Mouse (Mus musculus) spleen, embryonic (tissue): ENCODE data around the gene Tent5c.

Experiments used
- CTCF ChIA-PET: fragments of 350-600 bp; sonication (Branson Sonifier 250); formaldehyde crosslinking; loops from one replicate; lab custom pipeline; 2022; lab: Charles Lee

Gene Tent5c

DNA sequence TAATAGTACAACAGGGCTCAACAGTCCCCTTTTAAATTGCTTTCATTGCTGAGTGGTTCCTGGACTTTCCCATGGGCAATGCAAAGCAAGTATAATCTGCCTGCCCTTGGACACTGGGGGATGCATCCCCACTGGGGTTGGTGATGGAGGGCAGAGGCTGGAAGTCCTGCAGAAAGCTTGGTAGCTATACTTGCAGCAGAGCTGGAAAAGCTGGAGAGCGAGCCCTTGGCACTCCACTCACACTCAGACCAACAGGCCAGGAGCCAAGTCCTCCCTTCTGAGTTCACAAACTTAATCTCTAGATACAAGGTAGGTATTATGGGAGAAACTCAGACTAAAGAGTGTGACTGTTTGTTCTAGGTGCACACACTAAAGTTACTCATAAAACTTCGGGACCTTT is 2.1 kb downstream of the Tent5c start:
- CTCF ChIA-PET: no interaction called here

DNA sequence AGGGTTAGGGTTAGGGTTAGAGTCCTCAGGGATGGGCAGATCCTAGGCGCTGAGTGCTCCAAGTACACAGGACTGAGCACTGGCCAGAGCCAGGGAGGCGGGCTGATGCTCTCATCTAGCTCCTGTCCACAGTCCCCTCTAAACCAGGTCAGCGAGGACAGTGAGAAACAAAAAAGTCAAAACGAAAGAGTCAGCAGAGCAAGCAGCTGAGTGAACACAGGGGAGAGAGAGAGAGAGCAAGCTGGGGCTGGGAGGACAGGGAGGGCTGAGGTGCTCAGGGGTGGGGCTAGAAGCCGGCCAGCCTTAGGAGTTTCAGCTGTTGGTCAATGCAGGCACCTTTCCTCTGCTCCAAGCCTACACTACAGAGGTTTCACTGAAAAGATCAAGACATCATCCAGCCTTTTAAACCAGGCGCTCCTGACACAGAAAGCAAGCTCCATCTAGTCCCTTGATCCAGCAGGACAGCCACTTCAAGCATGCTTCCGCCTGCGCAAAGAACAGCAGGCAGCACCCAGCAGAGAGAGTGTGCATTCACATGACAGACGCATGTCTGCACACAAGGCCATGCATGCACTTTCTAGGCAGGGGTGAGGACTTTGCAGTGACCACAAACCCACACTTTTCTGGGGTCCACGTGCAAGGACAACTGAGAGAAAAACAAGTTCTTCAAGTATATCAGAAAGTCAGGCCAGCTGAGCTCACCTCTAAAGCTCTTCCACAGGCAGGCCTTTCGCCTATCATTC is 3.6 kb downstream of the Tent5c start:
- CTCF ChIA-PET: no interaction called here

DNA sequence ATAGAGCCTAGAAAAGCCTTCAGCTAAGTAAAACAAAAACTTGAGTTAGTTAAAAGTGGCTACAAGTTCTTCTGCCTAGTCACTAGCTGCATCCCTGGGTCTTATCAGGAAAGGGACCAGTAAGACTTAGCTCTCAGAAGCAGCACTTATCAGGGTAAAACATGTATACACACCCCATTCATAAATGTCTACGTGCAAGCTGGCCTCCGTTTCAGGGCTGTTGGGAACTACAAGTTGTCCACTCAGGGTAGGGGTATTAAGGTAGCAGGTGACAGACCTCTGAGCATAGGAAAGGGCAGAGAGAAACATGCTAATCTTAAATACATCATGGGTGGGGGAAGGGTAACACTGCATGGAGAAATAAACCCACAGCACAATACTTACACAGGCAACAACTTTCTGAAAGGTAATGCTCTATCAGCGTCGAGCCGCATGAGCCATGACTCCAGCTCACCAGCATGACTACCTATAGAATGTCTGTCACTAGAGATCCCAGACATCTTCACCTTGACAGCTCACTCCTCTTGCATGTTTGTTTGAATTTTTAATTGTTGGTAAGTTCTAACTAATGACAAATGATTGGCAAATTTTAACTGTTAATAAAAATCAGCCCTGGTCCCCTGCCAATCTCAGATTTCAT is 6.0 kb downstream of the Tent5c start:
- CTCF ChIA-PET: no interaction called here

DNA sequence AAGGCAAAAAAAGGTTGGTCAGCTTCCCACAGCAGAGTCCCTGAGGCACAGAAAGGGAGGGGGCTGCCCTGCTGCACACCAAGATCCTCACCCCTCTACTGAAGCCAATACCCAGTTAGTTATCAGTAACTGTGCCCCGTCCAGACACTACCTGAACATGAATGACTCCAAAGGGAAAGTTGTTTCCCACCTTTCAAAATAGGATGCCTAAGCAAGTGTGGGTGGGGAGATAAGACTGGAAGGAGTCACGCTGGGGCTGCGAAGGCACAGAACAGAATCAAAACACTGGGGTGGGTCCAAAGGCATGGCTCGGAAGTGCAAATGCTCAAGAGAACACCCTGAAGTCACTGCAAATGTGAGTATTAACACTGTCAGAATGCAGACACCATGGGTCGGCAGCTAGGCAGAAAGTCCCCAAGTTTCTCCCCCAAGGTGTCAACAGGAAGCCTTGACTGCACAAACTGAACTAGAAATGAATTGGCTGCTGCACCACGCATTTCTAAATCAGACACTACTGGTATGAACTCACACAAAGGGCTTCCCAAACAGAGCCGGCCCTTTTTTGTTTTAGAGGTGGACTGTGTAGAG is 6.7 kb downstream of the Tent5c start:
- CTCF ChIA-PET: no interaction called here

DNA sequence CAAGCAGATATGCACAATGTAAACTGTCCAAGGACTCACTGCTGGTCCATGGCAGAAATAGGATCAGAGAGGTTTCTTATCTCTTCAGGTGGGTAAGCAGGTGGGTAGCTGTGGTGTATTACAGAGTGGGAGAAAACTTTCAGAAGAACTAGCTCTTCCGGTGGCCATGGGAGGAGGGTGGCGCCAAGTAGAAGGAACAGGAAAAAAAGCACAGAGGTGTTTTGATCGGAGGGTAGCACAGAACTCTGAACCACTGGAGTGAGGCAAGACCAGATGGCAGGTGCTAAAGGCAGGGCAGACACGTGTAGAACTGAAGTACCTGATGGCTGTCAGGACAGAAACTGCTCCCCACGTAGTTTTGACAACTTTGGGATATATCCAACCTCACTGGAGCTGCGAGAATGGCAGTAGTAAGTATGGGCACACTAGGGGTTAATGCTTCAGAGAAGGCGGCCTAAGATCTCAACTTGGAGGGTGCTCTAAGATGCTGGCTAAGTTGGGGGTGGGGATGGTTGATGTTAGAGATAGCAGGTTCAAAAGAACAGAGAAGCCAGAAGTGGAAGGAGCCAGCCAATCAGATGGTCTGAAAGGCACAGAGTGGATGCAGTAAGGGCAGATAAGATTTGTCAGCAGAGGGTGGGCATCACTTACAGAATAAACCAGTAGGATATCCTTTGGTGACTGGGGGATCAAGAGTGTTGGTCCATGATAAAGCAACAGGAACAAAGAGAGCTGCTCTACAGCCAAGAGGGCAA is 8.7 kb downstream of the Tent5c start:
- CTCF ChIA-PET: interaction anchor here (0.7 kb wide), 1 partner anchor 82 kb away, joined by 3 read pairs; no protein-coding TSS in a partner anchor

DNA sequence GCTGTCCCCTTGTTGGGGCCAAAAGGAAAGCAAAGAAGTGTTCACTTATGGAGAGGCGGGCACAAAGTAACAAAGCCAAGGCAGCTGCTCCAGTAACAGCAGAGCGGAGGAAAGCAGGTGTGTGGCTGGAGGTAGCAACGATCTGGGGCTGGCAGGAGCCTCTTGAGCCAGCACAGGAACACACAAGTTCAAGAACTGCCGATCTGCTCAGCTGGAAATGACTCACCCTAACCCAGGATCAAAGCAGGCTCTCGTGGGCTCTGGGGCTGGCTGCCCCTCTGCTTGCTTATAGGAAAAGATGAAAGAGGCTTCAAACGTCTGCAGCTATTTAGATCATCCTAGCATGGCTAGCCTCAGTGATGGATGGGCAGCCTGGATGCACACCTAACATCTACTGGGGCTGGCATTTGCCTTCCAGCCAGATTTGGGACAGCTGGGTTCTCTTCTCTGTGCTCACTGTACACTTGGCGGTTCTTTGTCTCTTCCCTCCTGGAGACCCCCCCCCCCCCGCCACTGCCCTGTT is 14.1 kb downstream of the Tent5c start:
- CTCF ChIA-PET: interaction anchor here (0.7 kb wide), 1 partner anchor 170 kb away, joined by 5 read pairs; no protein-coding TSS in a partner anchor

DNA sequence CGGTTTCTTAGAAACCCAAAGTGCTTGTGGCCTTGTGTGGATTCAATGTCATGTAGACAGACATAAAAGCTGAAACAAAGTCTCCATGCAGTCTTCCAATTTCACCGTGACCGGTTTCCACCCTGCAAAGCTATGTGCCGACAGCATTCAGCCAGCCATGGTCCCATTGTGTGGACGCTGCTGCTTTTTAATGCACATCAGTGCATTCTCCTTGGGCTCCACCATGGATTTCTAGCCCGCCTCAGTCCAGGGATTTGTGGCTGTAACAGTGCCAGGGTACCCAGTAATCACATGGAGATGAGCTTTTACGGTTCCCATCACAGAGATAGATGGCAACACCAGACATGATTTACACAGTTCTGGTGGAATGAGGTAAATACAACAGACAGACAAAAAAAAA is 14.6 kb downstream of the Tent5c start:
- CTCF ChIA-PET: interaction anchor here (0.7 kb wide), 1 partner anchor 171 kb away, joined by 5 read pairs; no protein-coding TSS in a partner anchor

DNA sequence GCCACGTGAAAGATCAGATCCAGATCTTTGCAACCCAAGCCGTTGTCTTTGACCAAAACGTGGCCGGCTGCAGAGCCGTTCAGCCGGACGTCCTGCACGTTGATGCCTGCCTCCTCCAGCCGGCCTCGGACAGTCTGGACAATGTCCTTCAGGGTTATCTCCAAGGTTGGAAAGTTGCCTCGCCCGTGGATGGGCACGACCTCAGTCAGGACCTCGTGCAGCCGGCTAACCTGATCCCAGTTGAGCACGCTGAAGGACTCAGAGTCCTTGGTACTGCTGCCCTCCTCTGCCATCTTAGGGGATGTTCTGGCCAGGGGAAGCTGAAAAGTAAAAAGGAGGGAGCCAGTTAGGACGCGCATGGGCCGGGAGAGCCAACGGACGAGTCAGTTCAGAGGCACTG is 16.0 kb downstream of the Tent5c start:
- CTCF ChIA-PET: no interaction called here

DNA sequence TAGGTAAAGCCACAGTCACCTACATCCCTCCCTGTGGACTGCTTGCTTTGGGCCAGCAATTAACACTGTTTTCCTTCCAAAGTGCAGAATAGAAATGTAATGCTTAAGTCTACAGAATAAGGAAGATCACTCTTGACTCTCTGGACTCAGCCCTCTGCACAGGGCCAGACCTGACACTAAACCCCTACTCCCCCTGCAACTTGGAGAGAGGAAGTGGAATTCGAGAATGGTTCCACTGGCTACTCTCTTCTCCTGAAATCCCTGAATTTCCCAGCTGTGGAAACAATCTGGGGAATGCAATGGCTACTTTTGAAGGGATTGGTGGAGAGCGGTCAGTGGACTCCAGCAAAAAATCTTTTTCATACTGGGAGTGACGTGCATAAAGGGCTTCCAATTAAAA is 18.2 kb downstream of the Tent5c start:
- CTCF ChIA-PET: no interaction called here

DNA sequence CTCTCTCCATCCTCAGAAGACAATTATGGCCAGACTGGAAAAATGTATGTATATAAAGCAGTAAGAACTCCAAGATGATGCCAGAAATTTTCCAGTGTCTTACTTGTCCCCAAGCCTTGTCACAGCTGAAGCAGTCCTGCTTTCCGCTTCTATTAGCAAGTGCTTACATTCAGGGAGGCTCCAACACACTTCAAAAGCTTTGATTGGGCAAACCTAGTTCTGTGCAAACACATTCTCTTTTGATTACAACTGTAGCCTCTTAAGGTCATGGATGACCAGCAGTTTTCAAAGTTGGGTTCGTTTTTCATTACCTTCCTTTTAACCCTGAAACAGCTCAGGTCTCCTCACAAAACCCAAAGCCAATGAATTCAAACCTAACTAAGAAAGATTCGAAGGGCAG is 19.0 kb downstream of the Tent5c start:
- CTCF ChIA-PET: no interaction called here

DNA sequence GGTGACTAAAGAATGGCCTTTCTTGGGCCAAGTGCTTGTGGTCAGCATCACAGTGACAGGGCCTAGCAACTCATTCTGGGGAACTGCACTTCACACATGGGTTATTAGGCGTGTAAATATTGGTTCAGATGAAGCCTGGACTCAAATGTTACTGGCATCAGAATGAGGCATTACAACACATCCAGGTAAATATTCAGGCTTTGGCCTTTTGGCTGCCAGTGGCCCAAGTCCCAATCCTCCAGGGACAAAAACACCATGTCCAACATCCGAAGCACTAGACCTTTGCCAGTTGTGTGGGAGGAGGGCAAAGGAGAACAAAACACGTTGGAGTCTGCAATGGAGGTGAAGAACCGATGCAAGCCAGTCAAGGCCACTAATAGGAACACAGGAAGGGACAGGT is 22.6 kb downstream of the Tent5c start:
- CTCF ChIA-PET: no interaction called here

DNA sequence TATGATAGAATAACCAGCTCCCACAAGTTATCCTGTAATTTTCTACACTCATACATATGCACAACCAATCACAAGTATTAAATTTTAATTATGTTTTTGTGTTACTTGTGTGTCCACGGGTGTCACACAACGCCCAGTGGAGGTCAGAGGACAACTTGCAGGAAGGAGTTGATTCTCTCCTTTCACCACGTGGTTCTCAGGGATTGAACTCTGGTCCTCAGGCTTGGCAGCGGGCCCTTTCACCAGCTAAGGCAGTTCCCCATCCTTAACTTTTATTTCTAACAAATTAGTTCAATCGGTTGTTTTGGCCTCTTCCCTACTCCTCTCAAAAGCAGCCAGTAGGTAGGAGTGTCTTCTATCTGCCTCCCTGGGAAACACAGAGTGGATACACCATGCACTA is 24.5 kb downstream of the Tent5c start:
- CTCF ChIA-PET: no interaction called here

DNA sequence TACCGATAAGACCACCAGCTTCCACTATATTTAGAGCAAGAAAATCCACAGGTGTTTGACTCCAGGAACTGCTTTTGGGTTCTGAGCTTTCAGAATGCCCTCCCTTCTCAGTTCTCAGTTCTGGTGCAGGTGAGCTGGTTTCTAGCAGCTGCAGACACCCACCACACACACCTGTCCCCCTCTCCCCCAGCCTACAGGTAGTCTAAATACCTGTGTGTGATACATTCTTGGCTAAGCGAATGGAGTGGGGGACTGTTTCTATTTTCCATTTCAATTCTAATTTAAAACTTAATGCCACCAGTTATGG is 25.2 kb downstream of the Tent5c start:
- CTCF ChIA-PET: no interaction called here

DNA sequence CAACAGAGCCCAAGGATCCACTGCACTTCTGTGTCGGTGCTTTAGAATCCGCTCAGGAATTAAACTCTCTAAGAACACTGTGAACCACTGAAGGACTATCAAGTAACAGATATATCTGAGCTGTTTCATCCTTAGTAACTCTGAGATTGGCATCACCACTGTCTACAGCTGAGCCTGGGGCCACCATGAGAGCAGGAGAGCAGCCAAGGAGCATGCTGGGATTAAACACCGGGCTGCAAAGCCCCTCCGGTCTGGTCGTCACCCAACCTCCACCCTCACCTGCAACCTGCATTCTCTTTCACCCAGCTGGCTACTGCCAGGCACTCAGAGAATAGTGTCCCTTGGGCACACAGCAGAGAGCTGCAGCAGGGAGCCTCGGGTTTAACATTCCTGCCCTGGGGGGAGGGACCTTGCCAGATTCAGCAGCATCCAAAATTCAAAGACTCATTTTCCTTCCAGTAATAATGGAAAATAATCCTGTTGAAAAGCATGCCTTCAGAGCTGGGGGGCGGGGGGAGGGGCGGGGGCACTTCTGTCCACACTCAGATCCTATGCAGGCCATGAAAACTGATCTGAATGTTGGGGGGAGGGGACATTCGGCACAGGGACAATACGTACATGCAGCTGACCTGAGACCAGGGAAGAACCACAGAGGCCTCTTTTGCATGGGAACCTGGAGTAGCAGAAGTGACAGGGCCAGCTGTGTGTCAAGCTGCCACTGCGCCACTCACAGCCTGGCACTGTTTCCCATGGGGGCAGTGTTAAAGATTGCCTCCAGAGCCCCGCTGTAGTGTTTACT is 25.8 kb downstream of the Tent5c start:
- CTCF ChIA-PET: no interaction called here

DNA sequence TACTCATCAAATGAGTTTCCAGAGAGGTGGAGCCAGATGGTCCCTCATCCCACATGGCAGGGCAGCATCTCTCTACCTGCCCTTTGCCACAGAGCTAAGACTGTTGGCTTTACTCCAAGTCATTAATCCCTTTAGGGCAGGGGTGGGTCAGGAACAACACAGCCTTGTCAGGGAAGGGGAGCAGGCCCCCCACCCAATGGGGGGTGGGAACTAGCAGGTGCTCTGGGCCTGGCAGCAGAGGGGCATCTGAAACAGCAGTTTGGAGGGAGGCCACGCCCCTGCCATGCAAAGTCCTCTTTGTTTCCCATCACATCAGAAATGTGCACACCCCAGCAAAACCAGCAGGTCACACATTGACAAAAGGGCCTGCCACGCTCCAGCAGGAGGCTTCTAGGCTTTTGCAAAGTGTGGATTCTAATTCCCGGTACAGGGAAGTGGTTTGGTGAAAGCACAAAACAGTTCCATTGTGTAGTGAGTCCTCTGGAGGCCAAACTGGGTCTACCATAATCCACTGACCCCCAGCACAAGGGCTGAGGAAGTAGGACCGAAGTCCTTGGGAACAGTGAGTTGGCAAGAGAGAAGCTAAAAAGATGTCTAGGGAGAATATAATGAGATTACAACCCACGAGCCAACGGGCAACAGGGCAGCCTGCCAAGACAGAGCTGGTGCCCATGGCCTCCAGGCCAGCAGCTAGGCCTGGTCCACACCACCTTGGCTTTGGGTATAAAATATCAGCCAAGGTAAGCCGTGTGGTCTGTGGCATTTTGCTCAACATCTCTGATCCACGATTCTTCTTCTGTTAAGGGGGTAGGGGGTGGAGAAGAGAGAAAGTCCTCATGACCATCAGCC is 26.7 kb downstream of the Tent5c start:
- CTCF ChIA-PET: no interaction called here

DNA sequence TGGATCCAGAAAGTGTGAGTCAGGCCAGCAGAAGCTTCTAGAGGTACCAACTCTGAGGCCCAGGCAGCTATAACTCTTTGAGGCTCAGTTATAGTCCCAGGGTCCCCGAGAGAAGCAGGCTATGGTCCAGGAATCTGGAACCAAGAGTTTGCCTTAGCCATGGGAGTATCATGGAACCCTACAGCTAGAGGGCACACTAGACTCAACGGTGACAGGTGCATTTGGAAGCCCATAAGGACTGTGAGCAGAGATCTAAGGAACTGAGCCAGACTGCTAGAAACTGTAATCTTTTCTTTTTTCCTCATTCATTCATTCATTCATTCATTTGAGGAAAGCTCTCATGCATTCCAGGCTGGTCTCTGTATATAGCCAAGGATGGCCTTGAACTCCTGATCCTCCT is 28.6 kb downstream of the Tent5c start:
- CTCF ChIA-PET: no interaction called here

DNA sequence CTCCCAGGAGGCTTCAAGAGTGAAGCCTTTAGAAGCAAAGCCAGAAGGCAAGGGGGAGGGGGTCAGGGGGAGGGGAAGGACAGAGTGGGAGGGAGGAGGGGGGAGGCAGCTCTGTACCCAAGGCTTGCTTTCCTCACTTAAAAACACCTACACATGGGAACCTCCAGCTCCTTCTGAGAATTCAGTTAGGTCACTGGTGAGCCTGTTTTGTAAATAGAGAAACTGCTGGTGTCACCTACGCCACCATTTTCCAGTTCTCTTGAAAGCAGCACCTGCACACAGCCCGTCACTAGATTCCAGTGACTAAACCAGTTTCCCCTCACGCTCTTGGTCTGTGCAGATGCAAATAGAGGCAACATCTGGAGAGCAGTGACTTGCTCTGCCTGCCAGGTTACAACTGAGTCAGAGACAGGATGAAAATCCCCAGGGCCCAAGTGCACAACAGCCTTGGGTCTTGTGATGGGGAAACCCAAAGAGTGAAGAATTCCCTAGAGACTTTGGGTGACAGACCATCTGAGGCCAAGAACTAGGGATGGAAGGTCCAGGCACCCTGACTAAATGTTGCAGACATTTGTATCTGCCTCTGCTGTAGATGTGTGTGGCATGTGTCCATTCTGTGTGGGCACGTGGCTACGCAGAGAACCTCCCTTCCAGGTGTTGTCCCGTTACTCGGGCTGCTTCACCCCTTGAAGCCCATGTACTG is 45.2 kb downstream of the Tent5c start:
- CTCF ChIA-PET: no interaction called here

DNA sequence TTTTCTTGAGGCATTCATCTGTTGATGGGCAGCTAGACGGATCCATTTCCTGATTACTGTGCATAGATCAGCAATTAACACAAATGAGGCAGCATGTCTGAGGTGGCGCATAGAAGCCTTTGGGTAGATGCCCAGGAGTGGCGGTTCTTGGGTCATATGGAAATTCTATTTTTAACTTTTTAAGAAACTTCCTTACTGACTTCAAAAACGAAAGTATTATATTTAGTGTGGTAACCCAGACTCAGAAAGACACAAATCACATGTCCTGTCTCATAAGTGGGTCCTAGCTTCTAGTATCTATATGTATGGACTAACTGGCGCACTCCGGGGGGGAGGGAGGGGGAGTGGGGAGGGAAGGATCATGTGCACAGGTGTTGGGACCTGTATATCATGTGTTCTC is 46.6 kb downstream of the Tent5c start:
- CTCF ChIA-PET: interaction anchor here (0.7 kb wide), 1 partner anchor 279 kb away, joined by 5 read pairs; no protein-coding TSS in a partner anchor

DNA sequence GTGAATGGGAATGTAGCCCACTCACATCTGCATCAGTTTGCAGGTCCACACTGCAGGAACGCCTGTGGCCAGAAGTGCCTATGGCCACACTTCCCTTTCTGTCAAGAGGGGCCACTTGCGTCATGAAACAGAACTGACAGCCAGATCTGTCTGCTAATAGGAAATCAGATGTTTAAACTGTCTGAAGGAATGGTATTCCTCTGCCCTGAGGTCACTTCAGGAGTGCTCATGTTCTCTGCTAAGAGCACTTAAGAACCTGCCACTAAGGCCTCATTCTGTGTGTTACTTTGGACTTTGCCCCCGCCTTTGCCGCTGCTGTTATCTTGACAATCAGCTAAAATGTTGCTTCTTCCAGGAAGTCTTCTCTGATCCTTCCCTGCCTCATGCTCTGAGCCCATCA is 48.4 kb downstream of the Tent5c start:
- CTCF ChIA-PET: no interaction called here

DNA sequence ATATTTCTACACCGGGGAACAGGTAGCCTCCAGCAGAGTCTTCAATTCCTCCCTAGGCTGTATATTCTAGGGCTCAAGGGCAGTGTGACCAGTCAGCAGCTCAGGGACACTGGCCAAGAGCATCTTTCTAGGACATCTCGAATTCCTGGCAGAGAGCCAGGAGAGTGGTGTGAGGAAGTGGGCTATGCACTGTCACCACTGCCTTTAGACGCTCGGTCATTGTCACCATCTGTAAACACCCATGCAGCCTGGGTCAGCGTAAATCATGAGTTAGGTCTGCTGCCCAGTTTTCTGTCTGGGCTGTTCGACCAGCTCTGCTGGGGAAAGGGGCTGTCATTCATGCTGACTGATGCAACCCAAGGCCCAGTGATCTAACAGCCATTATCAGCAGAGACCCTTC is 49.1 kb downstream of the Tent5c start:
- CTCF ChIA-PET: no interaction called here
